Mouse (Mus musculus): ENCODE results near the gene Zbtb46.

Gene Zbtb46

GRCm38 (mm10) chr2:181458411-181459152 lies 644 bp downstream of the Zbtb46 start:
- Histone ChIP-seq H3K4me3 (replicated peaks; ENCODE audit: low read length) (peak overlapping the region; percentile 99), H3K36me3 (ENCODE audit: insufficient read depth, low read length) (no peaks in the 10 kb centered on the region), H3K9me3 (ENCODE audit: low read length) (no peaks in the 10 kb centered on the region), H3K27me3 (ENCODE audit: insufficient read depth, low read length) (peaks cover 69% of the 10 kb centered on the region), H3K4me1 (replicated peaks; ENCODE audit: low read depth, low read length) (peaks cover 34% of the 10 kb centered on the region)
- no peak for TF ChIP-seq CTCF (conservative IDR thresholded peaks at IDR 0.05; ENCODE audit: low read length)

GRCm38 (mm10) chr2:181457831-181458230 lies 1.4 kb downstream of the Zbtb46 start:
- TF ChIP-seq NANOG (IDR thresholded peaks at IDR 0.05; ENCODE audit: borderline replicate concordance, low read length) = no peak
- TF ChIP-seq CTCF (conservative IDR thresholded peaks at IDR 0.05; ENCODE audit: low read length) = no peak
- TF ChIP-seq POU5F1 (IDR thresholded peaks at IDR 0.05; ENCODE audit: borderline replicate concordance, low read length) = no peak
- peaks cover 63% of the 10 kb centered on the region for H3K27me3 ChIP-seq (ENCODE audit: insufficient read depth, low read length)
- no peaks in the 10 kb centered on the region for H3K36me3 ChIP-seq (ENCODE audit: insufficient read depth, low read length)
- peaks cover 27% of the 10 kb centered on the region for H3K4me1 ChIP-seq (replicated peaks; ENCODE audit: low read depth, low read length)
- H3K4me3 ChIP-seq (replicated peaks; ENCODE audit: low read length) = peak overlapping the region; percentile 99
- H3K9me3 ChIP-seq (ENCODE audit: low read length) = peaks cover 4% of the 10 kb centered on the region; the same call in 1 of the 2 replicates

- Histone ChIP-seq H3K4me1 (replicated peaks; ENCODE audit: low read depth, low read length) (peaks cover 20% of the 10 kb centered on the region), H3K27me3 (ENCODE audit: insufficient read depth, low read length) (peaks cover 44% of the 10 kb centered on the region), H3K9me3 (ENCODE audit: low read length) (peaks cover 4% of the 10 kb centered on the region; the same call in 1 of the 2 replicates), H3K36me3 (ENCODE audit: insufficient read depth, low read length) (no peaks in the 10 kb centered on the region), H3K4me3 (replicated peaks; ENCODE audit: low read length) (no peak overlapping the region)
- TF ChIP-seq POU5F1 (IDR thresholded peaks at IDR 0.05; ENCODE audit: borderline replicate concordance, low read length) = no peak
- no peak for TF ChIP-seq NANOG (IDR thresholded peaks at IDR 0.05; ENCODE audit: borderline replicate concordance, low read length)
- TF ChIP-seq CTCF (conservative IDR thresholded peaks at IDR 0.05; ENCODE audit: low read length) = no peak
Measured at GRCm38 (mm10) chr2:181455899-181456298, 3.3 kb downstream of the Zbtb46 start.

- peaks cover 4% of the 10 kb centered on the region; the same call in 1 of the 2 replicates for H3K9me3 ChIP-seq (ENCODE audit: low read length)
Measured at GRCm38 (mm10) chr2:181453274-181453673, 6.0 kb downstream of the Zbtb46 start.

GRCm38 (mm10) chr2:181452181-181452580 lies 7.0 kb downstream of the Zbtb46 start:
- Histone ChIP-seq H3K4me3 (replicated peaks; ENCODE audit: low read length) (no peak overlapping the region), H3K4me1 (replicated peaks; ENCODE audit: low read depth, low read length) (no peaks in the 10 kb centered on the region), H3K27me3 (ENCODE audit: insufficient read depth, low read length) (peaks cover 17% of the 10 kb centered on the region), H3K9me3 (ENCODE audit: low read length) (peaks cover 4% of the 10 kb centered on the region; the same call in 1 of the 2 replicates), H3K36me3 (ENCODE audit: insufficient read depth, low read length) (no peaks in the 10 kb centered on the region)
- no peak for TF ChIP-seq NANOG (IDR thresholded peaks at IDR 0.05; ENCODE audit: borderline replicate concordance, low read length)
- no peak for TF ChIP-seq CTCF (conservative IDR thresholded peaks at IDR 0.05; ENCODE audit: low read length)
- TF ChIP-seq POU5F1 (IDR thresholded peaks at IDR 0.05; ENCODE audit: borderline replicate concordance, low read length) = no peak

More at GRCm38 (mm10) chr2:181453274-181453673, 6.0 kb downstream of the Zbtb46 start:
- Histone ChIP-seq H3K36me3 (ENCODE audit: insufficient read depth, low read length) (no peaks in the 10 kb centered on the region), H3K27me3 (ENCODE audit: insufficient read depth, low read length) (peaks cover 26% of the 10 kb centered on the region), H3K4me1 (replicated peaks; ENCODE audit: low read depth, low read length) (peaks cover 6% of the 10 kb centered on the region), H3K4me3 (replicated peaks; ENCODE audit: low read length) (no peak overlapping the region)
- no peak for TF ChIP-seq NANOG (IDR thresholded peaks at IDR 0.05; ENCODE audit: borderline replicate concordance, low read length)
- peak; percentile 48 for TF ChIP-seq CTCF (conservative IDR thresholded peaks at IDR 0.05; ENCODE audit: low read length)

- H3K36me3 ChIP-seq (ENCODE audit: insufficient read depth, low read length) = no peaks in the 10 kb centered on the region
- TF ChIP-seq POU5F1 (IDR thresholded peaks at IDR 0.05; ENCODE audit: borderline replicate concordance, low read length) = no peak
- no peak for TF ChIP-seq CTCF (conservative IDR thresholded peaks at IDR 0.05; ENCODE audit: low read length)
- no peak for TF ChIP-seq NANOG (IDR thresholded peaks at IDR 0.05; ENCODE audit: borderline replicate concordance, low read length)
- no peaks in the 10 kb centered on the region for H3K9me3 ChIP-seq (ENCODE audit: low read length)
- H3K27me3 ChIP-seq (ENCODE audit: insufficient read depth, low read length) = no peaks in the 10 kb centered on the region
- H3K4me3 ChIP-seq (replicated peaks; ENCODE audit: low read length) = no peak overlapping the region
- H3K4me1 ChIP-seq (replicated peaks; ENCODE audit: low read depth, low read length) = no peaks in the 10 kb centered on the region
Measured at GRCm38 (mm10) chr2:181443016-181443415, 16.2 kb downstream of the Zbtb46 start.

- H3K27me3 ChIP-seq (ENCODE audit: insufficient read depth, low read length) = no peaks in the 10 kb centered on the region
- H3K4me1 ChIP-seq (replicated peaks; ENCODE audit: low read depth, low read length) = no peaks in the 10 kb centered on the region
- H3K4me3 ChIP-seq (replicated peaks; ENCODE audit: low read length) = no peak overlapping the region
- H3K36me3 ChIP-seq (ENCODE audit: insufficient read depth, low read length) = no peaks in the 10 kb centered on the region
- H3K9me3 ChIP-seq (ENCODE audit: low read length) = no peaks in the 10 kb centered on the region
- TF ChIP-seq CTCF (conservative IDR thresholded peaks at IDR 0.05; ENCODE audit: low read length) (no peak), POU5F1 (IDR thresholded peaks at IDR 0.05; ENCODE audit: borderline replicate concordance, low read length) (no peak), NANOG (IDR thresholded peaks at IDR 0.05; ENCODE audit: borderline replicate concordance, low read length) (no peak)
Measured at GRCm38 (mm10) chr2:181438176-181438575, 21.1 kb downstream of the Zbtb46 start.

- H3K4me3 ChIP-seq (replicated peaks; ENCODE audit: low read length) = no peak overlapping the region
- no peaks in the 10 kb centered on the region for H3K9me3 ChIP-seq (ENCODE audit: low read length)
- TF ChIP-seq POU5F1 (IDR thresholded peaks at IDR 0.05; ENCODE audit: borderline replicate concordance, low read length) (no peak), CTCF (conservative IDR thresholded peaks at IDR 0.05; ENCODE audit: low read length) (no peak), NANOG (IDR thresholded peaks at IDR 0.05; ENCODE audit: borderline replicate concordance, low read length) (no peak)
- H3K27me3 ChIP-seq (ENCODE audit: insufficient read depth, low read length) = no peaks in the 10 kb centered on the region
- no peaks in the 10 kb centered on the region for H3K36me3 ChIP-seq (ENCODE audit: insufficient read depth, low read length)
- H3K4me1 ChIP-seq (replicated peaks; ENCODE audit: low read depth, low read length) = no peaks in the 10 kb centered on the region
Measured at GRCm38 (mm10) chr2:181436246-181436645, 23.0 kb downstream of the Zbtb46 start.

GRCm38 (mm10) chr2:181423834-181424233 lies 35.4 kb downstream of the Zbtb46 start:
- Histone ChIP-seq H3K9me3 (ENCODE audit: low read length) (no peaks in the 10 kb centered on the region), H3K4me1 (replicated peaks; ENCODE audit: low read depth, low read length) (peaks cover 1% of the 10 kb centered on the region; the same call in 1 of the 2 replicates), H3K27me3 (ENCODE audit: insufficient read depth, low read length) (no peaks in the 10 kb centered on the region), H3K36me3 (ENCODE audit: insufficient read depth, low read length) (peaks cover 17% of the 10 kb centered on the region), H3K4me3 (replicated peaks; ENCODE audit: low read length) (no peak overlapping the region)
- TF ChIP-seq NANOG (IDR thresholded peaks at IDR 0.05; ENCODE audit: borderline replicate concordance, low read length) (no peak), POU5F1 (IDR thresholded peaks at IDR 0.05; ENCODE audit: borderline replicate concordance, low read length) (no peak), CTCF (conservative IDR thresholded peaks at IDR 0.05; ENCODE audit: low read length) (no peak)

All from E14TG2a.4 (cell line).